Mouse (Mus musculus): ENCODE measurements at regions not wholly inside any gene's neighbourhood (a gene's known extent, or its start where the extent isn't known, plus 50 kb on each side); places are given as distances from the start of the nearest gene placed in this dataset.

GRCm38 (mm10) chr17:80833355-80834175, 105.3 kb upstream of the Map4k3 start:
- Histone ChIP-seq H3K4me1 (replicated peaks; ENCODE audit: insufficient read depth, low read length) (no peaks in the 10 kb centered on the region), H3K36me3 (ENCODE audit: insufficient read depth, low read length) (no peaks in the 10 kb centered on the region), H3K9ac (ENCODE audit: low read depth, low read length) (no peak overlapping the region), H3K9me3 (replicated peaks; ENCODE audit: low read length) (no peaks in the 10 kb centered on the region), H3K4me3 (replicated peaks; ENCODE audit: low read depth, low read length) (no peak overlapping the region), H3K27ac (no peak overlapping the region), H3K27me3 (ENCODE audit: insufficient read depth, low read length) (no peaks in the 10 kb centered on the region), H3K4me2 (ENCODE audit: low read length) (no peak overlapping the region)
- DNase-seq (ENCODE audit: low spot score) (peak; percentile 62), ATAC-seq (replicated peaks; ENCODE audit: low FRiP score, low read depth) (peak; percentile 87)
- 33% methylated on average over 10 of the region's 10 CpGs for WGBS
- peak; percentile 30; the same call in 1 of the 2 replicates for TF ChIP-seq CTCF (IDR thresholded peaks at IDR 0.05; ENCODE audit: low read depth)

GRCm38 (mm10) chr17:80831686-80832085, 103.4 kb upstream of the Map4k3 start:
- no peaks in the 10 kb centered on the region for H3K27me3 ChIP-seq (ENCODE audit: insufficient read depth, low read length)
- H3K4me1 ChIP-seq (replicated peaks; ENCODE audit: insufficient read depth, low read length): no peaks in the 10 kb centered on the region; the same call in 1 of the 2 replicates
- H3K9me3 ChIP-seq (replicated peaks; ENCODE audit: low read length): no peaks in the 10 kb centered on the region
- H3K9ac ChIP-seq (ENCODE audit: low read depth, low read length): no peak overlapping the region
- no peak for ATAC-seq (replicated peaks; ENCODE audit: low FRiP score, low read depth)
- no peak overlapping the region for H3K4me3 ChIP-seq (replicated peaks; ENCODE audit: low read depth, low read length)
- TF ChIP-seq CTCF (IDR thresholded peaks at IDR 0.05; ENCODE audit: low read depth): no peak
- WGBS: 86% methylated on average over 4 of the region's 4 CpGs
- no peak overlapping the region for H3K4me2 ChIP-seq (ENCODE audit: low read length)
- H3K27ac ChIP-seq: no peak overlapping the region
- H3K36me3 ChIP-seq (ENCODE audit: insufficient read depth, low read length): no peaks in the 10 kb centered on the region
- DNase-seq (ENCODE audit: low spot score): no peak

- Histone ChIP-seq H3K27me3 (ENCODE audit: insufficient read depth, low read length) (no peaks in the 10 kb centered on the region), H3K36me3 (ENCODE audit: insufficient read depth, low read length) (no peaks in the 10 kb centered on the region), H3K27ac (no peak overlapping the region), H3K4me1 (replicated peaks; ENCODE audit: insufficient read depth, low read length) (no peaks in the 10 kb centered on the region; the same call in none of the 2 replicates), H3K4me2 (ENCODE audit: low read length) (no peak overlapping the region), H3K9me3 (replicated peaks; ENCODE audit: low read length) (no peaks in the 10 kb centered on the region), H3K4me3 (replicated peaks; ENCODE audit: low read depth, low read length) (no peak overlapping the region), H3K9ac (ENCODE audit: low read depth, low read length) (no peak overlapping the region)
- WGBS: 67% methylated on average over 2 of the region's 2 CpGs
- ATAC-seq (replicated peaks; ENCODE audit: low FRiP score, low read depth) (no peak), DNase-seq (ENCODE audit: low spot score) (no peak)
- no peak for TF ChIP-seq CTCF (IDR thresholded peaks at IDR 0.05; ENCODE audit: low read depth)
These were observed 99.6 kb upstream of the Map4k3 start for GRCm38 (mm10) chr17:80827896-80828295.

- 90% methylated on average over 17 of the region's 17 CpGs for WGBS
- H3K4me2 ChIP-seq (ENCODE audit: low read length): no peak overlapping the region
- no peaks in the 10 kb centered on the region for H3K36me3 ChIP-seq (ENCODE audit: insufficient read depth, low read length)
- ATAC-seq (replicated peaks; ENCODE audit: low FRiP score, low read depth) (no peak), DNase-seq (ENCODE audit: low spot score) (no peak)
- H3K4me3 ChIP-seq (replicated peaks; ENCODE audit: low read depth, low read length): no peak overlapping the region
- no peak for TF ChIP-seq CTCF (IDR thresholded peaks at IDR 0.05; ENCODE audit: low read depth)
- no peak overlapping the region for H3K27ac ChIP-seq
- no peaks in the 10 kb centered on the region for H3K9me3 ChIP-seq (replicated peaks; ENCODE audit: low read length)
- H3K4me1 ChIP-seq (replicated peaks; ENCODE audit: insufficient read depth, low read length): no peaks in the 10 kb centered on the region; the same call in none of the 2 replicates
- no peak overlapping the region for H3K9ac ChIP-seq (ENCODE audit: low read depth, low read length)
- H3K27me3 ChIP-seq (ENCODE audit: insufficient read depth, low read length): no peaks in the 10 kb centered on the region
These were observed 99.1 kb upstream of the Map4k3 start for GRCm38 (mm10) chr17:80827361-80827760.

GRCm38 (mm10) chr17:80825971-80826730, 97.9 kb upstream of the Map4k3 start:
- Histone ChIP-seq H3K4me2 (ENCODE audit: low read length) (peak overlapping the region; percentile 11; the same call in 1 of the 2 replicates), H3K4me3 (replicated peaks; ENCODE audit: low read depth, low read length) (no peak overlapping the region), H3K27me3 (ENCODE audit: insufficient read depth, low read length) (no peaks in the 10 kb centered on the region), H3K4me1 (replicated peaks; ENCODE audit: insufficient read depth, low read length) (no peaks in the 10 kb centered on the region; the same call in none of the 2 replicates), H3K9me3 (replicated peaks; ENCODE audit: low read length) (no peaks in the 10 kb centered on the region), H3K27ac (peak overlapping the region; percentile 81), H3K36me3 (ENCODE audit: insufficient read depth, low read length) (no peaks in the 10 kb centered on the region), H3K9ac (ENCODE audit: low read depth, low read length) (no peak overlapping the region)
- peak; percentile 27; the same call in 1 of the 2 replicates for ATAC-seq (replicated peaks; ENCODE audit: low FRiP score, low read depth)
- 26% methylated on average over 12 of the region's 12 CpGs for WGBS
- TF ChIP-seq CTCF (IDR thresholded peaks at IDR 0.05; ENCODE audit: low read depth): no peak
- peak; percentile 92 for DNase-seq (ENCODE audit: low spot score)

- no peak overlapping the region for H3K4me3 ChIP-seq (replicated peaks; ENCODE audit: low read depth, low read length)
- no peaks in the 10 kb centered on the region for H3K36me3 ChIP-seq (ENCODE audit: insufficient read depth, low read length)
- no peak for TF ChIP-seq CTCF (IDR thresholded peaks at IDR 0.05; ENCODE audit: low read depth)
- DNase-seq (ENCODE audit: low spot score): peak; percentile 88
- H3K9ac ChIP-seq (ENCODE audit: low read depth, low read length): no peak overlapping the region
- H3K4me1 ChIP-seq (replicated peaks; ENCODE audit: insufficient read depth, low read length): no peaks in the 10 kb centered on the region; the same call in none of the 2 replicates
- H3K4me2 ChIP-seq (ENCODE audit: low read length): peak overlapping the region; percentile 11; the same call in 1 of the 2 replicates
- ATAC-seq (replicated peaks; ENCODE audit: low FRiP score, low read depth): peak; percentile 85
- H3K27ac ChIP-seq: peak overlapping the region; percentile 81
- H3K9me3 ChIP-seq (replicated peaks; ENCODE audit: low read length): no peaks in the 10 kb centered on the region
- H3K27me3 ChIP-seq (ENCODE audit: insufficient read depth, low read length): no peaks in the 10 kb centered on the region
- WGBS: 8% methylated on average over 10 of the region's 10 CpGs
These were observed 97.2 kb upstream of the Map4k3 start for GRCm38 (mm10) chr17:80825518-80825901.

Measured in kidney, postnatal 0 days (tissue).